In genomic region chr11:65231771-65232170, GRCm38 (mm10) we compare ENCODE assay signal across 11 mouse cellular contexts.
A peak's percentile ranks its signal among the peaks of the same experiment; 100 is the strongest.
DNase-seq lines count a peak whose midpoint lies in the region.
"Had no signal": no experiment of that assay in that cellular context is flagged by ENCODE, and none has a peak within 500 bp of the region (broad histone marks: within the 10 kb centered on the region; RNA-seq: fewer than 3 reads in every experiment).

No protein-coding gene starts in this region.

- peak; percentile 6 for DNase-seq in cerebellum, adult 9-10 months
- DNase-seq in cerebellum, adult 18-20 months, result no peak
- peak; percentile 42 to 61 for DNase-seq in cerebellum, postnatal 25 days
- DNase-seq in cerebellum, adult 11-12 months, result no peak
- DNase-seq in retina, adult 2 months (ENCODE audit: low read depth, low spot score), result peak; percentile 11
- no peak for DNase-seq in retina, embryonic 14.5 days (ENCODE audit: low spot score)
- no peak for DNase-seq in lung, postnatal 36 days
- DNase-seq: adrenal gland, postnatal 10 days; gastrocnemius, postnatal 36 days; heart, adult 18-20 months; kidney, adult 11 months had no signal

Comparison
In these comparisons a context has a peak if more than half of its experiments do, and no peak if none do; other contexts are left out.
1. DNase-seq: peak in cerebellum, adult 9-10 months (single experiment), cerebellum, postnatal 25 days (2 of 2) and retina, adult 2 months (single experiment); none in cerebellum, adult 18-20 months (0 of 2), cerebellum, adult 11-12 months (single experiment), retina, embryonic 14.5 days (single experiment) and lung, postnatal 36 days (single experiment).